Mouse (Mus musculus) MEL-GATA-1-ER (cell line): Measurements from ENCODE around the gene Hoxd9.

Experiments
- DNase-seq: peaks from one replicate; pipeline ENCODE4 v3.0.0-alpha.2; 2012; ENCODE audit warnings: low read depth; ENCODE audit errors: extremely low read depth

Hoxd9 gene

DNA sequence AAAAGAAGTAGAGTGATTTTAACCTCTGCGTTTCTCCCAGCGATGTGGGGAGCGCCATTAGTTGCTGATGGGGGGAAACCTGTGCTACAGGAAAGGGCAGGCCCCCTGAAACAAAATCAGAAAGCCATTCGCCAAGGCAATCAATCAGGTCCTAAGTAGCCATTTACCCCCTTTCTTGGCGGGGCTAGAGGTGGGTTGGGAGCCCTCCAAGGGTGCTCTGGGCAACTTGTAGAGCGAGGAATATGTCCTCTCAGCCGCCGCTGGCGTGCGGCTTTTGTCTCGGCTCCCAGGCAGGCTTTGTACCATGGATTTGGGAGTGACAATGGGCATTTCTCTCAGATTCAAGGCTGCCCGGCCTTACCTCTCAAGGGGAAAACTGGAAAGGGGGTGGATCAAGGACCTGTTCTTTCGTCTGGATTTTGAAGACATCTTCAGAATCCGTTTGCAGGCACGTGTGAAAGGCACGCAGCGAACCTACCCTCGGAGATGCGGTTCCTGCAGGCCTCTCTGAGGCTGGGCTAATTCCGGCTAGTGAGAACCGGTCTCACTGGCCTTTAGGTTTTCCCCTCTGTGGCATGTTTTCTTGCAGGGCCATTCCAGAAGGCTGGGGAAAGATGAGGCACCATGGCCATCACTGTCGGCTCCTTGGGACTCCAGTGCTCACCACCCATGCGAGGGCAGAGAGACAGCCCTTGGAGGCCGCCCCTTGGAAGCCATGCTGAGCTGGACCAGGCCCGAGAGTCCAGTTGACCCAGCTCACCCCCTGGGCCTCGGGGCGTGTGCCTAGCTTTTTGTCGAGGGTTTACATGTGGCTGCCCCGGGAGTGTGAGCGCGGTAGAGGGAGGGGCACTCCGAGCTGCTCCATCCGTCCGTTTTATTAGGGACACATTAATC, 838 bp upstream of the Hoxd9 start:
- no peak for DNase-seq

- no peak for DNase-seq
These were observed 900 bp downstream of the Hoxd9 start for GRCm38 (mm10) chr2:74698201-74699052.

- DNase-seq: no peak
These were observed 1.5 kb downstream of the Hoxd9 start for GRCm38 (mm10) chr2:74699053-74699430.

DNA sequence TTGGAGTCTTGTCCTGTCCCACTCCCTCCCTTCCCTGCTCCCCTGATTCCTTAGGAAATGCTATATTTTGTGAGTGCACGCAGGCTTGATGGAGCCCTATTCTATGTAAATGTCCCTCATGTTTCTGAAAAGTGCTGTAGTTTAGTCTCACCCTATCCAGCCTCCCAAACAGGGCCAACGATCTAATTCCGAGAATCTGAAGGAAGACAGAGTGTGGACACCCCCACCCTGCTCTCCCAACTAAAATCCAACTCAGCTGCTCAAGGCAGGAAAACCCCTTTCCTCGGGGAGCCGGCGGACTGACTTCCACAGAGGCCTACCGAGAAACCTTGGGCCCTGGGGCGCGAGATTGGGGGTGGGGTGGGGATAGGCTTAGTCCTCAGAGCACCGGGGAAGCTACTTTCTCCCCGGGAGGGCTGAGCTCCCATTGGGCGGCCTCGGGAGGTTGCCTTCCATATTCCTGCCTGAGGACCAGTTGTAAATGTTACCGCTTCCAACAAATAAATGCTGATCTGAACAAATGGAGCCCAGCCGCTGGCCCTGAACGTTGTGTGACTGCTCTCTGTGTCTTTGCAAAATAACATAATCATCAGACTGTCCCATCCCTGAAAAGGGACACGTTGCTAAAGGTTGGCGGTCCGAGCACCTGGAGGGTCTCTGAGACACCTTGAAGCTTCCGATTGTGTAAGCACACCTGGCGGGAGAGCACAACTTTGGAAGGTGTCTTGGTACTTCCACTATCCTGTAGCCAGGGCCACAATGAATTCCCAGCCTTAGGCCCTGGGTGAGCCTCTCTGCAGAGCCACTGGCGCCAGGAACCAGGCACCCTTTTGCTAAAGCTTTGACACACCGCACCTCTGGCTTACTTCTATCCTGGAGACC, 2.4 kb downstream of the Hoxd9 start:
- no peak for DNase-seq

- no peak for DNase-seq
These were observed 3.1 kb downstream of the Hoxd9 start for GRCm38 (mm10) chr2:74700546-74701112.

GRCm38 (mm10) chr2:74701949-74702819, 4.7 kb downstream of the Hoxd9 start:
- peak; percentile 19 for DNase-seq

GRCm38 (mm10) chr2:74702820-74703219, 5.3 kb downstream of the Hoxd9 start:
- no peak for DNase-seq

- DNase-seq: no peak
These were observed 5.8 kb downstream of the Hoxd9 start for GRCm38 (mm10) chr2:74703317-74703716.

DNA sequence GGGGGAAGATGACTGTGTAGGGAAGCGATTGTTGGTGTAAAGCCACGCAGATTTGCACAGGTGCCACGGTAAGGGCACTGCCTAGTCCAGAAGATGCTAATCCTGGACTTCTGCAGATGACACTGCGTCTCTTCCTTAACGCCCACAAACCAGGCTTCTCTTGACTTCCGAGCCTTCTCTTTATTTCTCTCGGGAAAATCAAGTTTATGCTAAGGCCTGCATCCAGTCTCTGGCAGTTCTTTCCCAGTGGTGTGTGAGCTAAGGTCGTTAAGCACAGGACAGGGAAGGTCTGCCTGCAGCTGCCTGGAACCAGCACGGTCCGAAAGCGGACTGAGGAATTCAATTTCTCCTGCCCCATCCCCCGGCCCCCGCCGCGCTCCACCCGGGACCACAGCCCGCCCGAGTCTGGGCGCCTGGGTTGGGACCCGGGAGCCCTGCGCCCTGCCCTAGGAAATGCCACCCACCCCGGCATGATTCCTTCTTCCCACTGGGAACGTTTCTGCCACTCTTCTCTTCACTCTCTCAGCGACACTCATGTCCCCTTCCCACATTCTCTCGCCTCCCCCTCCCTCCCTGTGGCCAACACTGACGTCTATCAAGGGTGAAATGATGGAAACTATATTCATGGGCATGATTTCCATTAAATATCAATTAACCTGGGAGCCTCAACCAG, 6.3 kb downstream of the Hoxd9 start:
- DNase-seq: no peak

GRCm38 (mm10) chr2:74704393-74704998, 7.0 kb downstream of the Hoxd9 start, which contains the start of gene Hoxd8:
Gene Hoxd8, plus strand, starts transcription at chr2:74704615.
- no peak for DNase-seq

DNA sequence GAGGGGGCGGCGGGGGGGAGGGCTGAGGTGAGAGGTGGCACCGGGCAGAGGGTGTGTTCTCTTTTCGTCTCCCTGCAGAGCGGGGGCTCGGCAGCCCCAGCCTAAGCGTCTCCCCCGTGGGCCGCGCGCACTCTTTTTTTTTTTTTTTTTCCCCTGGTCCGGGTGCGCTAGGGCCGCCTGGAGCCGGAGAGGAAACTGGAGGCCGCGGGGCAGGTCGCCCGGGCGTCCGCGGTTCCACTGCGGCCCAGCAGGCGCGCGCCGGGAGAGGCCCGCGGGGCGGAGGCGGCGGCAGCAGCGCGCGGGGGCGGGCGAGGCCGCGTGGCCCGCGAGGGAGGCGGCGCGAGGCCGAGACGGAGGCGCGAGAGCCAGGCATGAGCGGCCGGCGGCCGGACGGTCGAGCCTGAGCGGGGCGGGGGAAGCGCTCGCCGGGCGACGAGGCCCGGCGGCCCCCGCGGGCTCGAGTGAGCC, 7.5 kb downstream of the Hoxd9 start:
- no peak for DNase-seq

GRCm38 (mm10) chr2:74705467-74706089, 8.1 kb downstream of the Hoxd9 start:
- no peak for DNase-seq

GRCm38 (mm10) chr2:74706393-74706960, 8.9 kb downstream of the Hoxd9 start:
- DNase-seq: no peak

- no peak for DNase-seq
These were observed 10.1 kb downstream of the Hoxd9 start for GRCm38 (mm10) chr2:74707599-74707998.

GRCm38 (mm10) chr2:74708676-74709075, 11.1 kb downstream of the Hoxd9 start:
- DNase-seq: no peak

GRCm38 (mm10) chr2:74709465-74710419, 12.2 kb downstream of the Hoxd9 start:
- DNase-seq: no peak
